ENCODE assay signal across 19 mouse cellular contexts in genomic region chr1:136951155-136951650, GRCm38 (mm10). TPM values are rescaled to one million over a fixed set of nuclear protein-coding genes. Genes with fewer than 3 reads are reported as not detected.
"Had no signal": no experiment of that assay in that cellular context is flagged by ENCODE, and none has a peak within 500 bp of the region (broad histone marks: within the 10 kb centered on the region; RNA-seq: fewer than 3 reads in every experiment).

No protein-coding gene starts in this region.

- H3K4me2 ChIP-seq: neural tube, embryonic 13.5 days had no signal

- H3K4me1 ChIP-seq: liver, embryonic 15.5 days had no signal

- H3K9ac ChIP-seq: liver, embryonic 15.5 days; lung, embryonic 14.5 days; neural tube, embryonic 13.5 days; stomach, embryonic 15.5 days had no signal

- H3K36me3 ChIP-seq: limb, embryonic 10.5 days; liver, embryonic 15.5 days; midbrain, embryonic 10.5 days; neural tube, embryonic 13.5 days; stomach, embryonic 15.5 days had no signal

- H3K9me3 ChIP-seq: liver, embryonic 15.5 days; stomach, embryonic 15.5 days had no signal

- ATAC-seq: midbrain, embryonic 16.5 days had no signal

- DNase-seq: kidney, adult 9 months; kidney, postnatal 36 days; lung, embryonic 14.5 days; lung, postnatal 10 days; lung, postnatal 4 days; right cerebral cortex, postnatal 14 days; thymus, adult 2 months; thymus, postnatal 25 days had no signal

- H3K27ac ChIP-seq: kidney, postnatal 0 days; layer of hippocampus, adult 2 months; left cerebral cortex, adult 2 months; limb, embryonic 10.5 days; liver, embryonic 15.5 days; midbrain, embryonic 10.5 days; neural tube, embryonic 13.5 days; stomach, embryonic 15.5 days had no signal

- H3K4me3 ChIP-seq: layer of hippocampus, adult 2 months; left cerebral cortex, adult 2 months; liver, embryonic 15.5 days; neural tube, embryonic 13.5 days had no signal

RNA-seq across cellular contexts. Expression of gene Nr5a2, which starts 9.0 kb away (rescaled TPM):
- total RNA-seq: layer of hippocampus, adult 2 months; layer of hippocampus, postnatal 10 days; left cerebral cortex, adult 2 months; megakaryocyte, adult 5-6 weeks had no signal
